Mouse (Mus musculus) gastrocnemius, adult 18-20 months (tissue): ENCODE measurements around the gene Gstm3. TPM values are rescaled to one million over a fixed set of nuclear protein-coding genes. Genes with fewer than 3 reads are reported as not detected.

Experiments used
- DNase-seq: peaks from one replicate; pipeline ENCODE4 v3.0.0; 2021; ENCODE audit warnings: low spot score
- total RNA-seq, 2 experiments: library from RNA; stranded (reverse); gene quantifications; 2 replicates each; pipeline ENCODE4 v1.2.3; 2021

The Gstm3 gene
- total RNA-seq, 2 experiments from 2014 or later, result not detected

DNA sequence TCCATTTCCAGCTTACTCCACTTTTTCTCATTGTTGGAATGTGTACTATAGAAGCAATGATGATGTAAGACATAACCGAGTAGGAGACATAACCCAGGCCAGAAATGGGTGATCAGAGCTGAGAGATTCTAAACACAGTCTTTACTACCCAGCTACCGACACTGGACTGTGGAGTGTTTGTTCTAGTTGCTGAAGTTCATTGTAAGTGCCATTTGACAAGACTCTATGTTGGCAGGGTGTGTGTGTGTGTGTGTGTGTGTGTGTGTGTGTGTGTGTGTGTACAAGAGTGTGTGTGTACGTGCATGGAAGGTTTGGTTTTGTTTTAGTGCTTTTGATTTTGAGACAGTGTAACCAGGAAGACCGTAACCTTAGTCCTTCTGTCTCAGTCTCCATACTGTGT lies 39.4 kb downstream of the Gstm3 start:
- DNase-seq, result no peak

DNA sequence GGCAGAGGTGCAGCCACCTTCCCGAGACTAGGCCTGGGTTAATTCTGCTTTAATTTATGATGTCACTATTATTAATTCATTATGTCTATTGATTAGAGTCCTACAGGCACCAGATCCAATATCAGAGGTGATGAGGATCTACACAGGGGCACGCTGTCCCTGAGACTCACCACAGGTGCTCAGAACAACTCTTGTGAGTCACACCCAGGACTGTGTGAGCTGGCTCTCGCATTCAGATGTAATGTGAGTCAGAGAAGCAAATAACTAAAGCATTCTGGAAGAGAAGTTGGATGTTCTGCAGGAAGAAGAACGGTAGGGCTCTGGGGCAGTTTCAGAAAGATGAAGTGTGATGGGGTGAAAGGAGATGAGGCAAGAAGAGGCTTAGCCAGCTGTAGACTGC lies 39.8 kb downstream of the Gstm3 start:
- no peak for DNase-seq

GRCm38 (mm10) chr3:107928691-107929090 lies 40.4 kb downstream of the Gstm3 start:
- no peak for DNase-seq

DNA sequence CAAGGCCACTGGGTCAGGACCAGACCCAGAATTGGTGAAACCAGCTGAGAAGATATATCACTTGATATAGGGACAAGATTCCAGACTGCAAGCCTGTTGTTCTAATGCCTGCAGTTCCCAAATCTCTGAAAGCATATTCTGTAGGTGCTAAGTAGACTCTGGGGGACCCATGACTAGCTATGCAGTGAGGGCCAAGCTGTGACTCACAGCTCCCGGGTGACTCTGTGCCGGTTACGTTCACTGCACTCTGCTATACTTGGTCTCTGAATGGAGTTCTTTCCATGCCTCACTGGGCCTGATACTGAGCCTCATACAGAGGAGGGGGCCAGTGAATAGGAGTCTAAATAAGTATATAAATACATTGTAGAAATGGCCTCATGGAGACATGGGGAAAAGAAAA lies 41.2 kb downstream of the Gstm3 start:
- no peak for DNase-seq

GRCm38 (mm10) chr3:107925335-107925734 lies 43.7 kb downstream of the Gstm3 start:
- DNase-seq, result no peak

DNA sequence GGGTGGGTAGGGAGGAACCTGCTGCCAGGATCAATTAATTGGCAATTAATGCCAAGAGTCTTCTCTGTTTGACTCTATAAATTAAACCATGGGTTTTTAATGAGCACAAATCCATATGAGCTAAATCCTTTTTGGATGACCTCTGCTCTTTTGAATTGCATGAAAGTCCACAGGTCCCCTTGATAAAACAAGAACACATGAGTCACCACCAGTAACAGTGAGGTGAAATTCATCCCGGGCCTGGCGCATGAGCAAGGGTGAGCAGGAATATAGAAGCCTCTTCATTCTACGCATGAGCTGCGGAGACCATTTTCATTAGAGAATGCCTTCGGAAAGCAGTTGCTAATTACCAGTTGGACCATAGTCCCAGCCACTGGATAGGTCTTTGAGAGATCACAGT lies 48.7 kb downstream of the Gstm3 start:
- DNase-seq, result no peak

- peak; percentile 70 for DNase-seq
Measured at GRCm38 (mm10) chr3:107917783-107918408, 51.2 kb downstream of the Gstm3 start.

DNA sequence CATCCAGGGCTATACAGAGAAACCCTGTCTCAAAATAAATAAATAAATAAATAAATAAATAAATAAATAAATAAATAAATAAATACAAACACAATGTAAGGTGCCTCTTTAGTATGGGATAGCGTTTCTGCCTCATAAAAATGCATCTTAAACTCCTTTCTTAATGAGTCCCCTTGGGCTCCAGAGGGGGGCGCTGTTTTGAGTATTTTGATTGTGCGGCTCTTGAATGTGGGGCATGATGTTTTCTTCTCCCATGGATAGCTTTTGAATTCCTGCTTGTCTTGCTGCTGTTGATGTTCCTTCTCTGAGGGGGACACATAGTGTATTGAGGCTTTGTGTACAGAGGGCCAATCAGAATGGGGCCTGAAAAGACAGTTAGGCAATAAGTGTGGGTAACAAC lies 52.0 kb downstream of the Gstm3 start:
- DNase-seq, result no peak

DNA sequence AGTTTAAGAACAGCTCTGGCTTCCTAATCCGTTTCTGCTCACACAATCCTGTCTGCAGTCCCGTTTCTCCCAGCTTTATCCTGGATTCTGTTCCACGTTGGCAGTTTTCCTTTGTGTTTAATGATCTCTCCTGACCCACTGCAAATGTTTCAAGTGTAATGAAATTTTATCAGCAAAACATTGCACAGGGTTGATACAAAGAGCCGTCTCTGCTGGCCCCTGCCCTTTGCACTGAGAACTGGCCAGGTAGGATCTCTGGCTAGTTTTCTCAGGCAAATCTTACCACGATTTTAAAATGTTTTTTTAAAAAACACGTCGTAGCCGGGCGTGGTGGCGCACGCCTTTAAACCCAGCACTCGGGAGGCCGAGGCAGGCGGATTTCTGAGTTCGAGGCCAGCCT lies 52.4 kb downstream of the Gstm3 start:
- DNase-seq, result no peak

Other genes with a start within 250 kb of the Gstm3 start
- gene Csf1, start 208.8 kb downstream of the Gstm3 start, total RNA-seq, result 1 to 10 TPM; 6.6 to 8.4 TPM
- gene Eps8l3, start 92.1 kb downstream of the Gstm3 start, total RNA-seq, result not detected
- 10 to 100 TPM; 86.9 to 93.2 TPM for gene Gstm5, start 73.5 kb downstream of the Gstm3 start, total RNA-seq
- gene Gstm7, start 37.5 kb downstream of the Gstm3 start, total RNA-seq, result 10 to 100 TPM; 12.8 to 14.7 TPM
- under 1 TPM; 0.45 to 0.46 TPM for gene Gstm6, start 25.5 kb downstream of the Gstm3 start, total RNA-seq
- gene Gstm2, start 17.2 kb upstream of the Gstm3 start, total RNA-seq, result 100 to 1,000 TPM in 1 of 2 experiments, 10 to 100 TPM in 1; 95.2 to 129 TPM
- 100 to 1,000 TPM; 201 to 229 TPM for gene Gstm1, start 48.7 kb upstream of the Gstm3 start, total RNA-seq
- gene Gstm4, start 75.6 kb upstream of the Gstm3 start, total RNA-seq, result 10 to 100 TPM; 11.8 to 15.8 TPM
- 1 to 10 TPM; 3.6 TPM for gene Ampd2, start 117.4 kb upstream of the Gstm3 start, total RNA-seq
- under 1 TPM; 0.45 to 0.94 TPM for gene Gnat2, start 123.5 kb upstream of the Gstm3 start, total RNA-seq
- gene Gnai3, start 176.9 kb upstream of the Gstm3 start, total RNA-seq, result 10 to 100 TPM; 10.2 to 14.7 TPM
- gene Gpr61, start 185.6 kb upstream of the Gstm3 start, total RNA-seq, result not detected
- 10 to 100 TPM; 23.9 to 26.3 TPM for gene Amigo1, start 217.1 kb upstream of the Gstm3 start, total RNA-seq
- gene Cyb561d1, start 231.9 kb upstream of the Gstm3 start, total RNA-seq, result 1 to 10 TPM; 3.0 to 3.2 TPM
- 1 to 10 TPM; 5.9 to 6.2 TPM for gene Atxn7l2, start 241.7 kb upstream of the Gstm3 start, total RNA-seq